39 mouse cellular contexts compared by ENCODE assay signal in genomic region chr2:35314300-35314699, GRCm38 (mm10). TPM values are rescaled to one million over a fixed set of nuclear protein-coding genes. Genes with fewer than 3 reads are reported as not detected.
"Had no signal": no experiment of that assay in that cellular context is flagged by ENCODE, and none has a peak within 500 bp of the region (broad histone marks: within the 10 kb centered on the region; RNA-seq: fewer than 3 reads in every experiment).

No protein-coding gene starts in this region.

- H3K9me3 ChIP-seq: heart, embryonic 13.5 days; heart, embryonic 15.5 days; hindbrain, embryonic 15.5 days; kidney, embryonic 15.5 days; limb, embryonic 13.5 days; limb, embryonic 15.5 days had no signal

- ATAC-seq: hindbrain, postnatal 0 days; intestine, embryonic 16.5 days had no signal

- H3K27ac ChIP-seq: gastrocnemius, adult 2 months; heart, adult 2 months; heart, embryonic 13.5 days; heart, embryonic 15.5 days; hindbrain, embryonic 13.5 days; hindbrain, embryonic 15.5 days; hindbrain, postnatal 0 days; kidney, embryonic 15.5 days; left cerebral cortex, adult 2 months; limb, embryonic 13.5 days; limb, embryonic 15.5 days had no signal

- H3K4me3 ChIP-seq: gastrocnemius, adult 2 months; heart, adult 2 months; heart, embryonic 13.5 days; heart, embryonic 15.5 days; hindbrain, embryonic 13.5 days; hindbrain, embryonic 15.5 days; kidney, embryonic 15.5 days; left cerebral cortex, adult 2 months; limb, embryonic 13.5 days; limb, embryonic 15.5 days had no signal

- H3K4me1 ChIP-seq: hindbrain, embryonic 15.5 days had no signal

- H3K36me3 ChIP-seq: hindbrain, embryonic 13.5 days; hindbrain, embryonic 15.5 days; limb, embryonic 13.5 days had no signal

- H3K27me3 ChIP-seq: heart, embryonic 13.5 days; heart, embryonic 15.5 days; hindbrain, embryonic 13.5 days; hindbrain, embryonic 15.5 days; kidney, embryonic 15.5 days; limb, embryonic 13.5 days; limb, embryonic 15.5 days had no signal

- H3K4me2 ChIP-seq: heart, embryonic 11.5 days; heart, embryonic 13.5 days; heart, embryonic 15.5 days; hindbrain, embryonic 13.5 days; hindbrain, embryonic 15.5 days; kidney, embryonic 15.5 days; limb, embryonic 13.5 days; limb, embryonic 15.5 days had no signal

- H3K9ac ChIP-seq: heart, embryonic 13.5 days; heart, embryonic 15.5 days; hindbrain, embryonic 13.5 days; hindbrain, embryonic 15.5 days; kidney, embryonic 15.5 days; limb, embryonic 13.5 days; limb, embryonic 15.5 days had no signal

- DNase-seq: gastrocnemius, adult 2 months; gastrocnemius, postnatal 10 days; gastrocnemius, postnatal 25 days; heart, adult 11 months; heart, adult 2 months; heart, postnatal 14 days; heart, postnatal 36 days; kidney, adult 11 months; kidney, adult 2 months; kidney, adult 9 months; kidney, postnatal 14 days; kidney, postnatal 36 days; layer of hippocampus, adult 9-11 months had no signal

RNA-seq across cellular contexts. Expression of gene 4930568D16Rik, which starts 53.2 kb away (rescaled TPM):
- total RNA-seq: gastrocnemius, adult 2 months; gastrocnemius, postnatal 10 days; gastrocnemius, postnatal 25 days; gastrocnemius, postnatal 4 days; heart, adult 2 months; heart, postnatal 14 days; heart, postnatal 36 days; hematopoietic stem cell, adult 5-6 weeks; hindbrain, postnatal 0 days; layer of hippocampus, adult 18-20 months; layer of hippocampus, adult 8-10 months; layer of hippocampus, postnatal 25 days; left cerebral cortex, adult 2 months; left cerebral cortex, postnatal 14 days; left cerebral cortex, postnatal 36 days; liver, adult 2 months had no signal
- polyA plus RNA-seq: frontal cortex, adult 2 months; heart, adult 2 months; heart, embryonic 11.5 days; heart, embryonic 13.5 days; heart, embryonic 15.5 days; heart, postnatal 0 days; hindbrain, embryonic 11.5 days; hindbrain, embryonic 13.5 days; hindbrain, embryonic 15.5 days; hindbrain, postnatal 0 days; intestine, embryonic 14.5 days; intestine, embryonic 16.5 days; kidney, adult 2 months; kidney, embryonic 15.5 days; kidney, postnatal 0 days; large intestine, adult 2 months; limb, embryonic 11.5 days; limb, embryonic 13.5 days; limb, embryonic 15.5 days; liver, adult 2 months had no signal
